Mouse (Mus musculus) ES-E14 (cell line): ENCODE measurements around the gene Mapk3.

Source experiments
- MAFK ChIP-seq: IDR thresholded peaks from 2 replicates; pipeline ENCODE4 v1.6.1; 2014; ENCODE audit warnings: mild to moderate bottlenecking, low read depth, low read length, inconsistent platforms; ENCODE audit not compliant: insufficient read depth
- ZNF384 ChIP-seq: IDR thresholded peaks from 2 replicates; pipeline ENCODE4 v1.6.1; 2012; ENCODE audit warnings: low read depth, low read length, inconsistent platforms

GRCm38 (mm10) chr7:126759050-126759671, at the start of gene Mapk3:
- TF ChIP-seq ZNF384: no peak
- no peak for TF ChIP-seq MAFK
